Comparison of ENCODE assay signal across 16 mouse cellular contexts in genomic region chr9:90265322-90266039, GRCm38 (mm10). TPM values are rescaled to one million over a fixed set of nuclear protein-coding genes. Genes with fewer than 3 reads are reported as not detected.
A peak's percentile ranks its signal among the peaks of the same experiment; 100 is the strongest.
DNase-seq lines count a peak whose midpoint lies in the region; ATAC-seq and TF ChIP-seq lines count a peak whose summit lies in the region.
"Had no signal": no experiment of that assay in that cellular context is flagged by ENCODE, and none has a peak within 500 bp of the region (broad histone marks: within the 10 kb centered on the region; RNA-seq: fewer than 3 reads in every experiment).

No protein-coding gene starts in this region.

- TF ChIP-seq CTCF in layer of hippocampus, adult 2 months (conservative IDR thresholded peaks at IDR 0.05), result no peak

- ATAC-seq in embryonic facial prominence, embryonic 14.5 days (ENCODE audit: low read depth), result no peak
- no peak for ATAC-seq in liver, embryonic 16.5 days (ENCODE audit: low read depth)
- ATAC-seq: hindbrain, embryonic 16.5 days had no signal

- H3K4me1 ChIP-seq in embryonic facial prominence, embryonic 14.5 days (ENCODE audit: control insufficient read depth, insufficient read depth, low read length), result peaks cover 35% of the 10 kb centered on the region
- H3K4me1 ChIP-seq in liver, embryonic 16.5 days (ENCODE audit: control insufficient read depth, low read depth, low read length), result peaks cover 81% of the 10 kb centered on the region

- no peak overlapping the region for H3K27ac ChIP-seq in layer of hippocampus, adult 2 months
- H3K27ac ChIP-seq in embryonic facial prominence, embryonic 14.5 days (replicated peaks; ENCODE audit: low read depth, low read length), result peak overlapping the region; percentile 80; the same call in 1 of the 2 replicates
- peak overlapping the region; percentile 21 for H3K27ac ChIP-seq in liver, embryonic 16.5 days (ENCODE audit: low read length)
- H3K27ac ChIP-seq: heart, embryonic 13.5 days; limb, embryonic 13.5 days; midbrain, embryonic 10.5 days had no signal

- no peaks in the 10 kb centered on the region for H3K27me3 ChIP-seq in embryonic facial prominence, embryonic 14.5 days (replicated peaks; ENCODE audit: control insufficient read depth, insufficient read depth, low read length)
- no peaks in the 10 kb centered on the region for H3K27me3 ChIP-seq in liver, embryonic 16.5 days (ENCODE audit: control insufficient read depth, insufficient read depth, low read depth, low read length)
- H3K27me3 ChIP-seq: heart, embryonic 13.5 days; limb, embryonic 13.5 days had no signal

- 0 out of 2 replicates have a peak overlapping the region, but pooled peaks have one; percentile 11 for H3K4me2 ChIP-seq in embryonic facial prominence, embryonic 14.5 days (ENCODE audit: low read depth, low read length)
- H3K4me2 ChIP-seq in liver, embryonic 16.5 days (ENCODE audit: low read depth, low read length), result no peak overlapping the region
- H3K4me2 ChIP-seq: heart, embryonic 13.5 days; limb, embryonic 13.5 days had no signal

- WGBS in embryonic facial prominence, embryonic 14.5 days, result 89% methylated on average over 5 of the region's 5 CpGs
- WGBS in liver, embryonic 16.5 days (ENCODE audit: insufficient replicate concordance), result 71% methylated on average over 5 of the region's 5 CpGs

- H3K9ac ChIP-seq in embryonic facial prominence, embryonic 14.5 days (ENCODE audit: low read depth, low read length), result no peak overlapping the region
- no peak overlapping the region; the same call in 1 of the 2 replicates for H3K9ac ChIP-seq in liver, embryonic 16.5 days (ENCODE audit: low read depth, low read length)
- H3K9ac ChIP-seq: heart, embryonic 13.5 days; limb, embryonic 13.5 days had no signal

- H3K4me3 ChIP-seq in layer of hippocampus, adult 2 months, result no peak overlapping the region
- H3K4me3 ChIP-seq in embryonic facial prominence, embryonic 14.5 days (ENCODE audit: low read depth, low read length), result no peak overlapping the region
- no peak overlapping the region for H3K4me3 ChIP-seq in liver, embryonic 16.5 days (ENCODE audit: low read depth, low read length)
- H3K4me3 ChIP-seq: heart, embryonic 13.5 days; limb, embryonic 13.5 days; midbrain, embryonic 10.5 days had no signal

- no peaks in the 10 kb centered on the region for H3K9me3 ChIP-seq in embryonic facial prominence, embryonic 14.5 days (ENCODE audit: control insufficient read depth, low read length)
- H3K9me3 ChIP-seq in liver, embryonic 16.5 days (replicated peaks; ENCODE audit: control insufficient read depth, low read length), result no peaks in the 10 kb centered on the region
- H3K9me3 ChIP-seq: heart, embryonic 13.5 days; limb, embryonic 13.5 days; midbrain, embryonic 10.5 days had no signal

- DNase-seq in layer of hippocampus, adult 11-12 months (ENCODE audit: low spot score), result peak; percentile 1
- DNase-seq in layer of hippocampus, adult 2 months (ENCODE audit: low spot score in 2 of 2), result no peak
- DNase-seq in right cerebral cortex, adult 2 months (ENCODE audit: low spot score in 2 of 2), result peak; percentile 1 to 2
- DNase-seq in right cerebral cortex, postnatal 25 days, result no peak
- no peak for DNase-seq in embryonic facial prominence, embryonic 14.5 days (ENCODE audit: low spot score)
- no peak for DNase-seq in spleen, adult 12 weeks (ENCODE audit: low spot score)
- DNase-seq: adrenal gland, postnatal 10 days; B cell, adult 2 months; kidney, adult 11 months; kidney, postnatal 10 days; thymus, postnatal 25 days had no signal

- H3K36me3 ChIP-seq in embryonic facial prominence, embryonic 14.5 days (ENCODE audit: control insufficient read depth, insufficient read depth, low read length), result no peaks in the 10 kb centered on the region
- peaks cover 7% of the 10 kb centered on the region; the same call in 1 of the 2 replicates for H3K36me3 ChIP-seq in liver, embryonic 16.5 days (ENCODE audit: control insufficient read depth, insufficient read depth)

RNA-seq across cellular contexts. Expression of gene Tbc1d2b, which starts 5.1 kb away (rescaled TPM):
- 1 to 10 TPM; 9.5 to 9.7 TPM for total RNA-seq in layer of hippocampus, adult 2 months (2021)
- polyA plus RNA-seq in embryonic facial prominence, embryonic 14.5 days (2014; fragmentation: Nextera tagmentation; extraction: Ambion mirVana), result 23.4 and 27.2 TPM in 2 replicates
- 8.0 and 8.3 TPM in 2 replicates for polyA plus RNA-seq in liver, embryonic 16.5 days (2015; fragmentation: Nextera tagmentation; extraction: Ambion mirVana)

Comparison
In these comparisons a context has a peak if more than half of its experiments do, and no peak if none do; other contexts are left out.
1. DNase-seq: peak in layer of hippocampus, adult 11-12 months (single experiment) and right cerebral cortex, adult 2 months (2 of 2); none in layer of hippocampus, adult 2 months (0 of 2), right cerebral cortex, postnatal 25 days (single experiment), embryonic facial prominence, embryonic 14.5 days (single experiment) and spleen, adult 12 weeks (single experiment).